Mouse (Mus musculus): ENCODE data around the gene Anks6. TPM values are rescaled to one million over a fixed set of nuclear protein-coding genes. Genes with fewer than 3 reads are reported as not detected.

Gene Anks6
- total and polyA plus RNA-seq, 3 experiments = not detected

- no peak for DNase-seq (ENCODE audit: low read depth, low spot score)
- Histone ChIP-seq H3K27me3 (ENCODE audit: control insufficient read depth in 1 of 2, insufficient read depth in 2 of 2, low read length in 2 of 2) (no peaks in the 10 kb centered on the region; a peak in 2 of 4 replicates), H3K9me3 (replicated peaks; ENCODE audit: insufficient read depth, low read length) (no peaks in the 10 kb centered on the region), H3K27ac (ENCODE audit: control insufficient read depth, low read depth, low read length) (no peak within 1 kb of the TSS), H3K4me3 (ENCODE audit: control insufficient read depth in 1 of 2, insufficient read depth in 1 of 2, low read depth in 2 of 2, low read length in 2 of 2) (no peak within 1 kb of the TSS), H3K79me2 (ENCODE audit: control insufficient read depth, insufficient read depth, low read length, poor library complexity) (no peaks in the 10 kb centered on the region), H3K4me1 (ENCODE audit: control insufficient read depth in 1 of 2, insufficient read depth in 2 of 2, low read length in 2 of 2) (no peaks in the 10 kb centered on the region), H3K9ac (ENCODE audit: control insufficient read depth, low read depth, low read length, poor library complexity, severe bottlenecking) (no peak within 1 kb of the TSS), H3K36me3 (ENCODE audit: control insufficient read depth in 1 of 2, insufficient read depth in 2 of 2, low read length in 2 of 2) (no peaks in the 10 kb centered on the region)
- TF ChIP-seq GATA1 (IDR thresholded peaks at IDR 0.05; ENCODE audit: low read depth, low read length) = no peak
- TF ChIP-seq USF2 (IDR thresholded peaks at IDR 0.05; ENCODE audit: borderline replicate concordance in 1 of 2, insufficient read depth in 1 of 2, low read depth in 1 of 2, low read length in 2 of 2) = no peak
Measured at GRCm38 (mm10) chr4:47091493-47092386, 34.5 kb upstream of the Anks6 start, which contains the start of gene Galnt12. TSS of gene Galnt12 (plus strand) at chr4:47091909.

DNA sequence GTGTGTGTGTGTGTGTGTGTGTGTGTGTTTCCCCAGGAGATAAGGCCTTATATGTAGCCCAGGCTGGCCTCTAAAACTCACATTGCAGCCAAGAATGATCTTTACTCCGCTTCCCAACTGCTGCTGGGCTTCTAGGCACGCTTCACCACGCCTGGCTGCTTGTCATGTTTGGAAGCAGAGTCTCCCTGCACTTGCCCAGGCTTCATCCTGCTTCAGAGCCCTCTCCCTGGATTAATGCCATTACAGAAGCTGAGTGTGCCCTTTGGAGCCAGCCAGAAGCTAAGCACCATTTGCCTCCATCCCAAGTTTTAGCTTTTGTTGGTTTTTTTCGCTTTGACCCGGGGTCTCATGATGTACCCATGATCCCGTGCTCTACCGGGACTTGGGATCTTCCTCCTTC is 31.4 kb upstream of the Anks6 start:
- DNase-seq (ENCODE audit: low read depth, low spot score) = no peak
- no peak overlapping the region for H3K4me3 ChIP-seq (ENCODE audit: control insufficient read depth in 1 of 2, insufficient read depth in 1 of 2, low read depth in 2 of 2, low read length in 2 of 2)
- H3K36me3 ChIP-seq (ENCODE audit: control insufficient read depth in 1 of 2, insufficient read depth in 2 of 2, low read length in 2 of 2) = no peaks in the 10 kb centered on the region
- H3K9ac ChIP-seq (ENCODE audit: control insufficient read depth, low read depth, low read length, poor library complexity, severe bottlenecking) = no peak overlapping the region
- H3K79me2 ChIP-seq (ENCODE audit: control insufficient read depth, insufficient read depth, low read length, poor library complexity) = no peaks in the 10 kb centered on the region
- no peaks in the 10 kb centered on the region; a peak in 2 of 4 replicates for H3K27me3 ChIP-seq (ENCODE audit: control insufficient read depth in 1 of 2, insufficient read depth in 2 of 2, low read length in 2 of 2)
- H3K9me3 ChIP-seq (replicated peaks; ENCODE audit: insufficient read depth, low read length) = no peaks in the 10 kb centered on the region
- no peaks in the 10 kb centered on the region for H3K4me1 ChIP-seq (ENCODE audit: control insufficient read depth in 1 of 2, insufficient read depth in 2 of 2, low read length in 2 of 2)
- TF ChIP-seq CTCF (IDR thresholded peaks at IDR 0.05 in 2 of 3, conservative IDR thresholded peaks at IDR 0.05 in 1 of 3; ENCODE audit: control insufficient read depth in 1 of 3, insufficient read depth in 1 of 3, low read depth in 2 of 3, low read length in 3 of 3, poor library complexity in 1 of 3, severe bottlenecking in 1 of 3) (no peak), MAFK (IDR thresholded peaks at IDR 0.05; ENCODE audit: borderline replicate concordance, low read depth, low read length) (no peak), USF2 (IDR thresholded peaks at IDR 0.05; ENCODE audit: borderline replicate concordance in 1 of 2, insufficient read depth in 1 of 2, low read depth in 1 of 2, low read length in 2 of 2) (no peak), MAZ (IDR thresholded peaks at IDR 0.05; ENCODE audit: low read depth, low read length) (no peak), TAL1 (IDR thresholded peaks at IDR 0.05; ENCODE audit: low read length) (no peak), MAX (IDR thresholded peaks at IDR 0.05; ENCODE audit: low read length) (no peak), NRF1 (IDR thresholded peaks at IDR 0.05; ENCODE audit: insufficient read depth, low read depth, low read length, poor library complexity, severe bottlenecking) (no peak), MXI1 (IDR thresholded peaks at IDR 0.05; ENCODE audit: low read depth, low read length) (no peak), HCFC1 (IDR thresholded peaks at IDR 0.05; ENCODE audit: low read depth, low read length) (no peak), EP300 (IDR thresholded peaks at IDR 0.05; ENCODE audit: low read depth in 1 of 2, low read length in 2 of 2) (no peak), TBP (IDR thresholded peaks at IDR 0.05; ENCODE audit: low read depth, low read length) (no peak)
- H3K27ac ChIP-seq (ENCODE audit: control insufficient read depth, low read depth, low read length) = no peak overlapping the region

DNA sequence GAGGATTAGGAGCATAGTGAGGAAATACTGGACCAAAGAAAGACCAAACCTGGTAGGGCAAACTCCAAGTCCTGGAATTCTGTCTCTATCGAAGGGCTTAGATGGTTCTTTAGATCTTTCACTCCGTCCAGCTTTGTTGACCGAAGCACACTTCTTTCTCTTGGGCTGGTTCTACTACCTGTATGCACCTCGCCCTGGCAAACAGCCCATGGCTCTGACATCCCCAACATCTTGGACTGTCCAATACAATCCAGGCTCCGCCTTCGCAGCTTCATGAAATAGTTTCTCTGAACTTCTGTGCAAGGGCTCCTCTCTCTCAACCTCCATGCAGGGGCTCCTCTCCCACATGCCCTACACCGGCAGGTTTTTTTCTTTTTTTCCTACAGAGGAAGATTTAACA is 26.6 kb upstream of the Anks6 start:
- Histone ChIP-seq H3K36me3 (ENCODE audit: control insufficient read depth in 1 of 2, insufficient read depth in 2 of 2, low read length in 2 of 2) (no peaks in the 10 kb centered on the region), H3K4me3 (ENCODE audit: control insufficient read depth in 1 of 2, insufficient read depth in 1 of 2, low read depth in 2 of 2, low read length in 2 of 2) (no peak overlapping the region), H3K4me1 (ENCODE audit: control insufficient read depth in 1 of 2, insufficient read depth in 2 of 2, low read length in 2 of 2) (no peaks in the 10 kb centered on the region), H3K27me3 (ENCODE audit: control insufficient read depth in 1 of 2, insufficient read depth in 2 of 2, low read length in 2 of 2) (no peaks in the 10 kb centered on the region; a peak in 2 of 4 replicates), H3K9ac (ENCODE audit: control insufficient read depth, low read depth, low read length, poor library complexity, severe bottlenecking) (no peak overlapping the region), H3K79me2 (ENCODE audit: control insufficient read depth, insufficient read depth, low read length, poor library complexity) (no peaks in the 10 kb centered on the region), H3K27ac (ENCODE audit: control insufficient read depth, low read depth, low read length) (no peak overlapping the region), H3K9me3 (replicated peaks; ENCODE audit: insufficient read depth, low read length) (no peaks in the 10 kb centered on the region)
- TF ChIP-seq HCFC1 (IDR thresholded peaks at IDR 0.05; ENCODE audit: low read depth, low read length) = no peak
- no peak for DNase-seq (ENCODE audit: low read depth, low spot score)

Data from MEL (cell line).